Mouse (Mus musculus) bone marrow, adult 2 months (tissue): ENCODE results near the gene Hacd3.

Source experiments
- CTCF ChIP-seq: fragments of 200-500 bp; IDR thresholded peaks from 2 replicates; pipeline ENCODE4 v1.5.1; 2011; ENCODE audit warnings: low read length, control low read depth; ENCODE audit not compliant: control insufficient read depth, insufficient read depth
- POLR2A ChIP-seq: fragments of 200-500 bp; IDR thresholded peaks from 2 replicates; pipeline ENCODE4 v1.6.1; 2011; ENCODE audit warnings: low read depth, mild to moderate bottlenecking, control low read depth, low read length, borderline replicate concordance; ENCODE audit not compliant: control insufficient read depth

DNA sequence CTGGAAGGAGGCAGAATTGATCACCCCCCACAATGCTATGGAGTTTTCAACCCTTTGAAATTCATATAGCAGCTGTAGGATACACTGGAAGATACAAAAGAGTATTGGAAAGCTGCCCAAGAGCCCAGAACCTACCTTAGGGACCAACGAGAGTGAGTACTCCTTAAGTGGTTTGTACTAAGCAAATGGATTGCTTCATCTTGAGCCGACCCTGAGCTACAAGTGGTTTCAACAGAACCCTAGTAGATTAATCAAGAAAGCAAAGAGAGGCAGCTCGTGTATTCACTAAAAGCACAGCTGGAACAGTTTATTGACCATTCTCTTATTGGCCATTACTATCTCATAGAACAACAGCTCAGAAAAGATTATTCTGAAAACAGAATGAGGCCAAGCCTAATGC lies 2.3 kb downstream of the Hacd3 start:
- TF ChIP-seq CTCF = no peak
- no peak for TF ChIP-seq POLR2A
